Mouse (Mus musculus): Measurements from ENCODE around the gene Ogfod3.

GRCm38 (mm10) chr11:121203859-121204160 lies 701 bp downstream of the Ogfod3 start:
- TF ChIP-seq CTCF (IDR thresholded peaks at IDR 0.05; ENCODE audit: borderline replicate concordance, control insufficient read depth, extremely low read depth, insufficient read depth, low read length, poor library complexity) (no peak), POLR2A (IDR thresholded peaks at IDR 0.05; ENCODE audit: control insufficient read depth, extremely low read depth, insufficient read depth, low read length, poor library complexity) (no peak)
